Mouse (Mus musculus): ENCODE results near the gene Wfdc1.

Wfdc1 gene

GRCm38 (mm10) chr8:119697163-119697562, 31.0 kb downstream of the Wfdc1 start:
- no peak for DNase-seq

- peak; percentile 60 to 79 for DNase-seq
These were observed 32.8 kb downstream of the Wfdc1 start for GRCm38 (mm10) chr8:119698960-119699359.

GRCm38 (mm10) chr8:119699549-119700134, 33.5 kb downstream of the Wfdc1 start, which contains the start of gene Atp2c2:
Gene Atp2c2 (plus strand): TSS chr8:119700009.
- DNase-seq, result peak; percentile 48 to 67

GRCm38 (mm10) chr8:119702965-119703364, 36.8 kb downstream of the Wfdc1 start:
- DNase-seq, result no peak

- DNase-seq, result no peak
These were observed 41.0 kb downstream of the Wfdc1 start for GRCm38 (mm10) chr8:119707146-119707545.

- DNase-seq, result no peak
These were observed 42.3 kb downstream of the Wfdc1 start for GRCm38 (mm10) chr8:119708471-119708870.

- no peak for DNase-seq
These were observed 42.9 kb downstream of the Wfdc1 start for GRCm38 (mm10) chr8:119708878-119709702.

GRCm38 (mm10) chr8:119709703-119710093, 43.5 kb downstream of the Wfdc1 start:
- DNase-seq, result peak; percentile 34 to 38

- peak; percentile 62 to 67 for DNase-seq
These were observed 46.1 kb downstream of the Wfdc1 start for GRCm38 (mm10) chr8:119712226-119712625.

GRCm38 (mm10) chr8:119713421-119713820, 47.3 kb downstream of the Wfdc1 start:
- peak in 1 of 2 experiments; percentile 55 for DNase-seq

GRCm38 (mm10) chr8:119715221-119715620, 49.1 kb downstream of the Wfdc1 start:
- peak; percentile 77 to 85 for DNase-seq

GRCm38 (mm10) chr8:119716730-119717299, 50.6 kb downstream of the Wfdc1 start:
- no peak for DNase-seq

GRCm38 (mm10) chr8:119717765-119718164, 51.6 kb downstream of the Wfdc1 start:
- peak; percentile 52 to 57 for DNase-seq

- DNase-seq, result no peak
These were observed 52.9 kb downstream of the Wfdc1 start for GRCm38 (mm10) chr8:119719011-119719501.

GRCm38 (mm10) chr8:119722348-119722747, 56.2 kb downstream of the Wfdc1 start:
- no peak for DNase-seq

- no peak for DNase-seq
These were observed 57.5 kb downstream of the Wfdc1 start for GRCm38 (mm10) chr8:119723676-119724075.

- DNase-seq, result no peak
These were observed 58.4 kb downstream of the Wfdc1 start for GRCm38 (mm10) chr8:119724596-119724995.

GRCm38 (mm10) chr8:119727093-119727492, 60.9 kb downstream of the Wfdc1 start:
- no peak for DNase-seq

- no peak for DNase-seq
These were observed 62.3 kb downstream of the Wfdc1 start for GRCm38 (mm10) chr8:119728351-119728895.

- DNase-seq, result no peak
These were observed 65.9 kb downstream of the Wfdc1 start for GRCm38 (mm10) chr8:119732072-119732471.

- DNase-seq, result no peak
These were observed 70.3 kb downstream of the Wfdc1 start for GRCm38 (mm10) chr8:119736348-119736917.

GRCm38 (mm10) chr8:119737093-119737900, 71.1 kb downstream of the Wfdc1 start:
- no peak for DNase-seq

All from lung, postnatal 4 days (tissue).